Mouse (Mus musculus): ENCODE data around the gene Aldoc. TPM values are rescaled to one million over a fixed set of nuclear protein-coding genes. Genes with fewer than 3 reads are reported as not detected.

The Aldoc gene
- polyA plus RNA-seq, 1 experiment from 2014 or later = 22.5 TPM

DNA sequence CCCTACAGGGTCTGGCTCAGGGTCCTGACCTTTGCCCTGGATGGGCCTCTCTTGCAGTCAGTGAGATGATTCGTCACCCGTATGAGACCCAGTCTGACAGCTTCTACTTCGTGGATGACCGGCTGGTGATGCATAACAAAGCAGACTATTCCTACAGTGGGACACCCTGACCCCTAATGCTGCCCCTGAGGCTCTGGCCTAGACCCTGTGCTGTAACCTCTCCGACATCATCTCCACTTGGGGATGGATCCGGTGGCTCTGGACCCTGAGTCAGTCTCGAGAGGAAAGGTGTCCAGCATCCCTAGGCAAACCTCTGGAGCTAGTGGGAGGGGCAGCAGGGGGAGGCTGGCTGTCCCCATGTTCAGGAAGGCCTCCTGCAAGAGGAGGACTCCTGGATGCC is 25.7 kb downstream of the Aldoc start:
- peak overlapping the region; percentile 1; the same call in 1 of the 2 replicates for H3K9ac ChIP-seq
- no peak overlapping the region for H3K27ac ChIP-seq (replicated peaks)
- no peaks in the 10 kb centered on the region for H3K27me3 ChIP-seq (replicated peaks)
- H3K36me3 ChIP-seq = peaks cover 19% of the 10 kb centered on the region
- no peaks in the 10 kb centered on the region for H3K9me3 ChIP-seq
- peaks cover 53% of the 10 kb centered on the region for H3K4me1 ChIP-seq
- H3K4me3 ChIP-seq = no peak overlapping the region
- no peak overlapping the region for H3K4me2 ChIP-seq
- ATAC-seq (ENCODE audit: extremely low read depth, insufficient number of reproducible peaks, low FRiP score, low TSS enrichment) = no peak
- 61% methylated on average over 7 of the region's 7 CpGs for WGBS

DNA sequence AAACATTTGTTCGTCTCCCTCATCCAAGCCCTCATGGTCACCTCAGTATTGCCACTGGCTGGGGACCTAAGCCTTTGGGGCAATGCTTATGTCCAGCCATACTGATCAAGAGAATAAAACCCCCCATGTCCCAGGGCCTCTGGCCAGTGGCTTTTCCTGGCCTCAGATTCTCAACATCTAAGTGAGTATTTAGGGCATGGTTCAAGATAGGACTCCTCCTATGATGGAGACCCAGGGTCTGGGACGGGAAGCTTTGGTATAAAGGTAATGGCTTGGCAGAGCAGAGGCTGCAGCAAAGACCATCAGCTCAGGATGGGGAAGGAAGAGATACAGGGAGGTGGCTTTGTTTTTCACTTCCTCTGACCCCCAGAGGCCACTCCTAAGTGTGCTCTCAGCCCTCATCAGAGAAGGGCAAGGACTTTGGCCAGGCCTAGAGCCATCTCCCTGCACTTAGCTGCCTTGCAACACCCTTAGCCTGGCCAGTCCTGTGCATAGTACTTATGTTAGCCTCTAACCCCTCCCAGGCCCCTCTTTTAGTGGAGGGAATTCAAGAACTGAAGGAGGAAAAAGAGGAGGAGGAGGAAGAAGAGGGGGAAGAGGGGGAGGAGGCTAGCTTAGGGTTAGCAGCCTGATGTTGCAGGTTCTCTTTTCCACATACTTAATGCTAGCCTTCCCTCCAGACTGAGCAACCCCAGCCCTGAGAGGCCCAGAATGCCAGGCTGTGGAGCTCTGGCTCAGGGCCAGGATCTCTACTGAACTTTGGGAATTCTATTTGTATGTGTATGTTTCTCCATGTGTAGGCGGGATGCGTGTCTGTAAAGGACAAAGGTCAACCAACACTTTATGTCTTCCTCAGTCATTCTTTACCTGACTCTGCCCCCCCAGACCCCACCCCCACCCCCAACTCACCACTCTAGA is 26.9 kb downstream of the Aldoc start:
- peaks cover 19% of the 10 kb centered on the region for H3K36me3 ChIP-seq
- peaks cover 43% of the 10 kb centered on the region for H3K4me1 ChIP-seq
- no peak for ATAC-seq (ENCODE audit: extremely low read depth, insufficient number of reproducible peaks, low FRiP score, low TSS enrichment)
- H3K9ac ChIP-seq = peak overlapping the region; percentile 33; the same call in 1 of the 2 replicates
- peak overlapping the region; percentile 49 for H3K27ac ChIP-seq (replicated peaks)
- H3K4me3 ChIP-seq = no peak overlapping the region
- H3K4me2 ChIP-seq = no peak overlapping the region
- H3K27me3 ChIP-seq (replicated peaks) = no peaks in the 10 kb centered on the region
- WGBS = 65% methylated on average over 4 of the region's 4 CpGs
- H3K9me3 ChIP-seq = no peaks in the 10 kb centered on the region

DNA sequence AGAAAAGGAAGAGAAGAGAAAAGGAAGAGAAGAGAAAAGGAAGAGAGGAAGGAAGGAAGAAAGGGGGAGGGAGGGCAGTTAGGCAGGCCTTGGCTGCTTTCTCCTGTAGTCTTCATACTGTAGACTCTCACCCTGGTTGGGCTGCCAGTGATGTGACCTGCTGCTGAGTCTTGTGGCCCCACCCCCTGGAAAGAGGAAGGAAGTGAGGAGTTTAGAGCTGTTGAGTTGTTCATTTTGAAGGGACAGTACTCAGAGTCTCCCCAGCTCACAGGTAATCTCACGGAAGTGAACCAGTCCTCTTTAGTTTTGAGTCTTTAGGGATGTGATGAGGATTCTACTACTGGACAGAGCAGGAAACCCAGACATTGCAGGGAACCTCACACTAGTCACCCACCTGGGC is 30.3 kb downstream of the Aldoc start:
- no peak for ATAC-seq (ENCODE audit: extremely low read depth, insufficient number of reproducible peaks, low FRiP score, low TSS enrichment)
- WGBS = 65% methylated on average over 1 of the region's 1 CpGs
- H3K9ac ChIP-seq = no peak overlapping the region

DNA sequence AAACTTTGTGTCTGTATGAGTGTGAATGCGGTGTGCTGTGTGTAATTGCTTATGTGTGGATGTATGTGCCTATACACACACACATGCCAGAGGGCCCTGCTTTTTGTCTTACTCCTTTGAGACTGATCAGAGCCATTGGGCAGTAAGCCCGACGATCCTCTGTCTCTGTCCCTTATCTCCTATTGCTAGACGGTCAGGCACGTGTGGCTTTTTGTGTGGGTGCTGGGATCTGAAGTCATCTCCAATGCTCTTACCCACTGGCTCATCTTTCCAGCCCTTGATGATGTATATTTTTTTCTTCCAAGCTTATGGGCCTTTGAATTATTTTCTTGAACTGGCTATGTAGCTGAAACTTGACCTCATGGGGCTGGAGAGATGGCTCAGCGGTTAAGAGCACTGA is 32.1 kb downstream of the Aldoc start:
- WGBS = 54% methylated on average over 6 of the region's 6 CpGs
- Histone ChIP-seq H3K4me2 (no peak overlapping the region), H3K27ac (replicated peaks) (no peak overlapping the region), H3K9me3 (no peaks in the 10 kb centered on the region), H3K9ac (no peak overlapping the region), H3K27me3 (replicated peaks) (peaks cover 25% of the 10 kb centered on the region), H3K4me1 (peaks cover 3% of the 10 kb centered on the region), H3K36me3 (no peaks in the 10 kb centered on the region), H3K4me3 (no peak overlapping the region)
- no peak for ATAC-seq (ENCODE audit: extremely low read depth, insufficient number of reproducible peaks, low FRiP score, low TSS enrichment)

More for the DNA sequence above, 30.3 kb downstream of the Aldoc start:
- H3K4me3 ChIP-seq = no peak overlapping the region
- H3K36me3 ChIP-seq = peaks cover 11% of the 10 kb centered on the region
- no peaks in the 10 kb centered on the region for H3K9me3 ChIP-seq
- peaks cover 17% of the 10 kb centered on the region for H3K4me1 ChIP-seq
- H3K4me2 ChIP-seq = no peak overlapping the region
- peaks cover 11% of the 10 kb centered on the region; the same call in 1 of the 2 replicates for H3K27me3 ChIP-seq (replicated peaks)
- H3K27ac ChIP-seq (replicated peaks) = no peak overlapping the region

DNA sequence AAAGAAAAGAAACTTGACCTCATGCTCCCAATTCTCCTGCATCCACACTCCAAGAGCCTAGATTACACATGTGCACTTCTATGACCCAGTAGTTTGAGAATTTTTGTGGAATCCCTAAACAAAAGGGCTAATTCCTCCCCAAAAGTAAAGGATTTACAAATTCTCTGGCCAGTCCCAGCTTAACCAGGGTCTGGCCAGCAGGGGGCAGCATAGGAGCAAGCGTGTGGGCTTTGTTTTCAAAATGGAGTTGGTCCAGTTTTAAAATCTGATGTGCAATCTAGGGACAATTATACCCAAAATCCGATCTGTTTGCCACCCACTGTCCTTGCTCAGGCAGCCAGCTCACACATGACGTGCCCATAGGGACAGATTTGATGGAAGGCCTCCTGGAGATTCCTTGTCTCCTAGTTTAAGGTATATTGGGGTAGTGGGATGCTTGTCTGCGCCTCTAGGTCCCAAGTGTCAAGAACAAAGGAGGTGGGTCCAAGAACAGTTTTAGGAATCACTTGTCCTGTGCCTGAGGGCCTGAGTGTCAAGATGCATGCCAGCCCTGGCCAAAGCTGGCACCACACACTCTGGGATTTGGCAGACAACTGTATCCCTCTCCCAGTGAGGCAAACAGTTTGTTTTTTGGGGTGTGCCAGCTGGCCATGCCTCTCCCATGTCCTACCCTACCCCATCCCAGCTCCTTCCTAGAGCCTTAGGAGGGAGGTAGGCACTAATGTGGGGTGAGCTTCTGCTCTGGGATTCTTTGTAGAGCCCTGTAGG is 32.9 kb downstream of the Aldoc start:
- 32% methylated on average over 4 of the region's 4 CpGs for WGBS
- no peak overlapping the region for H3K9ac ChIP-seq
- no peak overlapping the region for H3K4me2 ChIP-seq
- no peak overlapping the region for H3K4me3 ChIP-seq
- no peak overlapping the region for H3K27ac ChIP-seq (replicated peaks)
- H3K27me3 ChIP-seq (replicated peaks) = peaks cover 25% of the 10 kb centered on the region
- H3K36me3 ChIP-seq = no peaks in the 10 kb centered on the region
- H3K9me3 ChIP-seq = no peaks in the 10 kb centered on the region
- no peaks in the 10 kb centered on the region for H3K4me1 ChIP-seq
- no peak for ATAC-seq (ENCODE audit: extremely low read depth, insufficient number of reproducible peaks, low FRiP score, low TSS enrichment)

DNA sequence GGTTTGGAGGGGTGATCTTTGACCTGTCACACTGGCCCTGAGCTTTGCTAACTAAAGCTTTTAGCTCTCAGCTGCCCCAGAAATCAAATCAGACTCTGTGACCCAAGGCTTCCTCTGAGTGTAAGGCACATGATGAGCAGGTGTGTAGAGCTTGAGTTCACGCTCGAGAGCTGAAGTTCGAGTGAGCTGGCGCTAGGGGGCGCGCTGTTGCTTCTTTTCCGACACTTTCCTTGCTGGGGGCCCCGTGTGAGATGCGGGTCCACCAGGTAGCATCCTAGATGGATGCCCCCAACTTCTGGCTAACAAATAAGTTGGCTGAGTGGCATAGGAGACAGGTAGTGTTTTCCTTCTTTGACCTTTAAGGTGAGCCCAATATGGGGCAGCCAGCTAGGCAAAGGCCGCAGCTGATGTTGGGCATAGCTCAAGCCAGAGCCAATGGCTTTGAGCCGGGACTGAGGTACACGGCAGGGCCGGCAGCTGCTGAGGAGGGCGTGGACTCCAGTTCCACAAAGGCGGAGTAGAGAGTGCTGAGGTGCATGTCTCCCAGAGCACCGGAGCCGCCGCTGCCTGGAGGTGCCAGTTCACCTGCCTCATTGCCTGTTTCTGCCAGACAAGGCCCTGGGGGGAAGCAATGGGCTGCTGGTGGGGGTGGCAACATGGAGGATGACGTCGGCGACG is 35.7 kb downstream of the Aldoc start:
- no peak for ATAC-seq (ENCODE audit: extremely low read depth, insufficient number of reproducible peaks, low FRiP score, low TSS enrichment)
- no peaks in the 10 kb centered on the region for H3K36me3 ChIP-seq

DNA sequence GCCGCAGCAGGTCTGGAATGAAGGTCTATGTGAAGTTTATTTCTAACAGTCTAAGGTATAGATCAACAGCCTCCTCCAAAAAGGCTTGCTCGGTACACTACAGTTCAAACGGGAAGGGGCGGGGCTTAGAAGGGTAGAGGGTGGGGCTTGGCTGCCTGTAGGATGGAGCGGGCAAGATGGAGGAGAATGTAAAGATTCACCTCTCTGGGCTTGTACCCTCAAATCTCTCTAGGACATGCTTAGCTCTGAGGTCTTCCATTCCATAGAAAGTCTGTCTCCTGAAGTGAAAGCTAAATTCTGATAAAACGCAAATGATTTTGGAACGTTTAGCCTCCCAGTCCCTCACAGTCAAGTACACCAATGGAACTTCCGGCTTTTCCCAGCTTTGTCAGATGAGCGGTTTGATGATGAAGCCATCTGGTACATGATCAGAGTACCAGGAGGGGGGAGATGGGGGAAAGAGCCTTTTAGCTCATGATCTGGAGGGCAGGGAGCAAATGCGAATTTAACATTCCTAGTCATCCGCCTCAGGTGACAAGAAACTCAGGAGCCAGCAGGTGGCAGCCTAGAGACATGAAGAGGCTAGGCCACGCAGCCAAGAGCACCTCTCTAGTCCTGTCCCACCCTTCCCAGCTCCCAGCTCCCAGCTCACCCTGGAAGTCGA is 37.5 kb downstream of the Aldoc start:
- no peak for ATAC-seq (ENCODE audit: extremely low read depth, insufficient number of reproducible peaks, low FRiP score, low TSS enrichment)
- WGBS = 10% methylated on average over 13 of the region's 13 CpGs
- no peak overlapping the region for H3K27ac ChIP-seq (replicated peaks)
- H3K4me2 ChIP-seq = peak overlapping the region; percentile 73
- H3K4me3 ChIP-seq = peak overlapping the region; percentile 46
- no peaks in the 10 kb centered on the region for H3K4me1 ChIP-seq
- H3K9me3 ChIP-seq = no peaks in the 10 kb centered on the region
- peaks cover 48% of the 10 kb centered on the region for H3K27me3 ChIP-seq (replicated peaks)
- no peaks in the 10 kb centered on the region for H3K36me3 ChIP-seq
- peak overlapping the region; percentile 28; the same call in 1 of the 2 replicates for H3K9ac ChIP-seq

More for the DNA sequence above, 35.7 kb downstream of the Aldoc start:
- Histone ChIP-seq H3K4me1 (no peaks in the 10 kb centered on the region), H3K27ac (replicated peaks) (no peak overlapping the region), H3K4me2 (no peak overlapping the region), H3K4me3 (no peak overlapping the region), H3K27me3 (replicated peaks) (peaks cover 45% of the 10 kb centered on the region), H3K9me3 (no peaks in the 10 kb centered on the region), H3K9ac (no peak overlapping the region)
- WGBS = 15% methylated on average over 22 of the region's 22 CpGs

DNA sequence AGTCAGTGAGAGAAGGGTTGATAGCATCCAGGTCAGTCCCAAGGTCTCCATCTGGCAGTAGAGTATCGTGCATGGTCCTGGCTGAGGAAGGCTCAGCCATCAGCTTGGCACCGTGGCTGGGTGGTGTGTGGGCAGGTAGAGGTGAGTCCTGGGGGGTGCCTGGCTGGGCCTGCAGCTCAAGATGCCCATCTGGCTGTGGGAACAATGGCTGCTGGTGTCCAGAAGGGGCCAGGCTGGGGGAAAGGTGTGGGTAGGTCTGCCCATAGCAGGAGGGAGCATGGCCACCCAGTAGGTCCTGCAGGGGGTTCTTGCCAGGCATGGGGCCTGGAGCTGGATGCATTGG is 38.0 kb downstream of the Aldoc start:
- Histone ChIP-seq H3K9me3 (no peaks in the 10 kb centered on the region), H3K27me3 (replicated peaks) (peaks cover 48% of the 10 kb centered on the region), H3K9ac (no peak overlapping the region), H3K36me3 (no peaks in the 10 kb centered on the region), H3K4me2 (peak overlapping the region; percentile 73), H3K27ac (replicated peaks) (no peak overlapping the region), H3K4me1 (no peaks in the 10 kb centered on the region), H3K4me3 (no peak overlapping the region)
- no peak for ATAC-seq (ENCODE audit: extremely low read depth, insufficient number of reproducible peaks, low FRiP score, low TSS enrichment)
- WGBS = 53% methylated on average over 2 of the region's 2 CpGs

DNA sequence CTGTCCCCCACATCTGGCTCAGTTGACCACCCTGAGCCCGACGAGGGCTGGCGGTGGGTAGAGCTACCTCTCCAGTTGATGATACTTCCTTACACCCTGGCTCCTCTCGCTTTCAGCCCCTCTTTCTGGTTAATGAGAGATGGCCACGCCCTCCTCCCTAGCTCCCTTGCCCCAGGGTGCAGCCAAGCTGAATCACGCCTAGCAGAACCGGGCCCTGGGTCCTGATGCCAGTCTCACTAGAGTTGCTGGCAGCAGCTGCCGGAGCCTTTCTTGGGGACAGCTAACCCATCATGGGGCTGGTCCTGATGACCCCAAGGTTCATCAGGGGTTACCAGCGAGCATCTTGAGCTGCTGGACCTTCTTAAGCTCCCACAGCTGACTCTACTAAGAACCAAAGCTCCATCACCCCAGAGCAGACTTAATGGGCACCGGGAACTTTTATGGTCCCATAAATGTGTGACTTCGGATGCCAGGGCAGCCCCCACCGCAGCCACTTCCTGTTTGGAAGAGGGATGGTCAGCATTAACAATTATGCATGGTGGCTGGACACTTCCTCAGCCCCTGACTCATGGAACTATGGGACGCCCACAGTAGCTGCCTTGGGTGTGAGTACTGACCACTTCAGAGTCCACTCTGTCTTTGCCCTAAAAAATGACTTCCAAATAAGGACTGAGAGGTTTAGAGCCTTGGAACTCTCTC is 40.7 kb downstream of the Aldoc start:
- no peak for ATAC-seq (ENCODE audit: extremely low read depth, insufficient number of reproducible peaks, low FRiP score, low TSS enrichment)

DNA sequence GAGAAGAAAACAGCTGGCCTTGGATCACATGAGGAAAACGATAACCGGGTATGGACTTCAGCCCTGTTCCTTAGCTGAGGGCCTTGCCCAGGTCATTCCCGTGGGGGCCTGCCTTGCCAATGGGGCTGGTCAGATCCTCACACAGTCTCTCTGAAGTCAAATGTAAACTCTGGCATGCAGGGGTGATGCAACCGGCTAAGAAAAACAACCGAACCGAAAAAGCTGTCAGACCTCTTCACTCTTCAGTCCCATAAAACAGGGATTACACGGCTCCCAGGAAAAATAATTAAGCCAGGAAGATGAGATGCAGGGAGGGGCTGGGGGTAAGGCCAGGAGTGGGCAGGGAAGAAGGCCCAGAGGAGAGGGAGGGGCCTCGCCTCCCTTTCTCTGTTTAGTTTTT is 41.3 kb downstream of the Aldoc start:
- H3K4me1 ChIP-seq = no peaks in the 10 kb centered on the region
- no peak overlapping the region for H3K4me3 ChIP-seq
- H3K9ac ChIP-seq = no peak overlapping the region
- H3K36me3 ChIP-seq = no peaks in the 10 kb centered on the region
- H3K4me2 ChIP-seq = no peak overlapping the region
- H3K9me3 ChIP-seq = no peaks in the 10 kb centered on the region
- no peak for ATAC-seq (ENCODE audit: extremely low read depth, insufficient number of reproducible peaks, low FRiP score, low TSS enrichment)
- no peak overlapping the region for H3K27ac ChIP-seq (replicated peaks)
- peaks cover 28% of the 10 kb centered on the region for H3K27me3 ChIP-seq (replicated peaks)
- WGBS = 47% methylated on average over 8 of the region's 8 CpGs

More for the DNA sequence above, 40.7 kb downstream of the Aldoc start:
- WGBS = 72% methylated on average over 13 of the region's 13 CpGs
- Histone ChIP-seq H3K27me3 (replicated peaks) (peaks cover 33% of the 10 kb centered on the region), H3K4me1 (no peaks in the 10 kb centered on the region), H3K36me3 (no peaks in the 10 kb centered on the region), H3K9me3 (no peaks in the 10 kb centered on the region), H3K4me2 (no peak overlapping the region), H3K9ac (no peak overlapping the region), H3K27ac (replicated peaks) (no peak overlapping the region), H3K4me3 (no peak overlapping the region)
